Mouse (Mus musculus) MEL (cell line): ENCODE data around the gene Cyp4f17. TPM values are rescaled to one million over a fixed set of nuclear protein-coding genes. Genes with fewer than 3 reads are reported as not detected.

Source experiments
- DNase-seq: peaks from one replicate; pipeline ENCODE4 v3.0.0; 2011; ENCODE audit warnings: low read depth, low spot score
- H3K27ac ChIP-seq: 2 replicates; pipeline ENCODE4 v1.5.1; 2012; ENCODE audit warnings: low read depth, mild to moderate bottlenecking, control low read depth, low read length, moderate library complexity; ENCODE audit not compliant: control insufficient read depth
- H3K27me3 ChIP-seq, 2 experiments: fragments of 150-350 bp in 1 of 2; sonication (generic) in 1 of 2; 2 replicates each; pipeline ENCODE4 v1.6.1; 2012; ENCODE audit warnings: low read length in 2 of 2, mild to moderate bottlenecking in 2 of 2, improper control_type of control experiment in 1 of 2, moderate library complexity in 1 of 2; ENCODE audit not compliant: insufficient read depth in 2 of 2, control insufficient read depth in 1 of 2
- H3K36me3 ChIP-seq, 2 experiments: 2 replicates each; pipeline ENCODE4 v1.6.1; 2012 to 2014; ENCODE audit warnings: low read length in 2 of 2, improper control_type of control experiment in 1 of 2, inconsistent platforms in 1 of 2, mild to moderate bottlenecking in 1 of 2; ENCODE audit not compliant: insufficient read depth in 2 of 2, control insufficient read depth in 1 of 2
- H3K4me1 ChIP-seq, 2 experiments: fragments of 150-350 bp in 1 of 2; sonication (generic) in 1 of 2; 2 replicates each; pipeline ENCODE4 v1.6.1; 2012; ENCODE audit warnings: low read length in 2 of 2, improper control_type of control experiment in 1 of 2, mild to moderate bottlenecking in 1 of 2; ENCODE audit not compliant: insufficient read depth in 2 of 2, control insufficient read depth in 1 of 2
- H3K4me3 ChIP-seq, 2 experiments: fragments of 150-350 bp in 1 of 2; sonication (generic) in 1 of 2; 2 replicates each; pipeline ENCODE4 v1.5.1; 2012; ENCODE audit warnings: low read depth in 2 of 2, low read length in 2 of 2, mild to moderate bottlenecking in 2 of 2, moderate library complexity in 2 of 2, control low read depth in 1 of 2, improper control_type of control experiment in 1 of 2; ENCODE audit not compliant: control insufficient read depth in 1 of 2, insufficient read depth in 1 of 2
- H3K79me2 ChIP-seq: 2 replicates; pipeline ENCODE4 v1.6.1; 2012; ENCODE audit warnings: mild to moderate bottlenecking, low read length, moderate library complexity; ENCODE audit not compliant: control insufficient read depth, poor library complexity, insufficient read depth
- H3K9ac ChIP-seq: 2 replicates; pipeline ENCODE4 v1.6.1; 2012; ENCODE audit warnings: low read depth, mild to moderate bottlenecking, control low read depth, low read length, moderate library complexity; ENCODE audit not compliant: control insufficient read depth, poor library complexity, severe bottlenecking
- H3K9me3 ChIP-seq: fragments of 150-350 bp; sonication (generic); replicated peaks from 2 replicates; pipeline ENCODE4 v1.6.1; 2012; ENCODE audit warnings: mild to moderate bottlenecking, low read length, improper control_type of control experiment, moderate library complexity; ENCODE audit not compliant: insufficient read depth
- CTCF ChIP-seq, 3 experiments: IDR thresholded peaks in 2 of 3; conservative IDR thresholded peaks in 1 of 3; 2 replicates each; pipeline ENCODE4 v1.5.1; 2011 to 2012; ENCODE audit warnings: low read length in 3 of 3, low read depth in 2 of 3, mild to moderate bottlenecking in 2 of 3, improper control_type of control experiment in 1 of 3, inconsistent platforms in 1 of 3, mixed read lengths in 1 of 3, moderate library complexity in 1 of 3; ENCODE audit not compliant: control insufficient read depth in 1 of 3, insufficient read depth in 1 of 3, poor library complexity in 1 of 3, severe bottlenecking in 1 of 3
- E2F4 ChIP-seq: IDR thresholded peaks from 2 replicates; pipeline ENCODE4 v1.6.1; 2011; ENCODE audit warnings: low read depth, low read length, improper control_type of control experiment, borderline replicate concordance
- ELF1 ChIP-seq: IDR thresholded peaks from 2 replicates; pipeline ENCODE4 v1.6.1; 2014; ENCODE audit warnings: low read depth, mild to moderate bottlenecking, inconsistent platforms, low read length, improper control_type of control experiment, moderate library complexity
- ETS1 ChIP-seq: IDR thresholded peaks from 2 replicates; pipeline ENCODE4 v1.6.1; 2012; ENCODE audit warnings: low read depth, mild to moderate bottlenecking, inconsistent platforms, low read length, improper control_type of control experiment, moderate library complexity
- GABPA ChIP-seq: IDR thresholded peaks from 2 replicates; pipeline ENCODE4 v1.6.1; 2012; ENCODE audit warnings: low read depth, mild to moderate bottlenecking, inconsistent platforms, low read length, improper control_type of control experiment, moderate library complexity
- GATA1 ChIP-seq: IDR thresholded peaks from 2 replicates; pipeline ENCODE4 v1.6.1; 2011; ENCODE audit warnings: low read depth, low read length, improper control_type of control experiment
- HCFC1 ChIP-seq: IDR thresholded peaks from 2 replicates; pipeline ENCODE4 v1.6.1; 2012; ENCODE audit warnings: low read depth, mild to moderate bottlenecking, inconsistent platforms, low read length, improper control_type of control experiment, moderate library complexity
- KAT2A ChIP-seq: conservative IDR thresholded peaks from 2 replicates; pipeline ENCODE4 v1.6.1; 2012; ENCODE audit warnings: low read depth, low read length, improper control_type of control experiment, inconsistent platforms
- MAFK ChIP-seq: IDR thresholded peaks from 2 replicates; pipeline ENCODE4 v1.6.1; 2011; ENCODE audit warnings: low read depth, mild to moderate bottlenecking, low read length, improper control_type of control experiment, borderline replicate concordance
- MAX ChIP-seq: IDR thresholded peaks from 2 replicates; pipeline ENCODE4 v1.6.1; 2011; ENCODE audit warnings: low read length, improper control_type of control experiment
- MAZ ChIP-seq: IDR thresholded peaks from 2 replicates; pipeline ENCODE4 v1.6.1; 2012; ENCODE audit warnings: low read depth, mild to moderate bottlenecking, inconsistent platforms, low read length, improper control_type of control experiment
- MYC ChIP-seq: IDR thresholded peaks from 2 replicates; pipeline ENCODE4 v1.6.1; 2011; ENCODE audit warnings: low read depth, mild to moderate bottlenecking, low read length, improper control_type of control experiment, moderate library complexity
- NRF1 ChIP-seq: IDR thresholded peaks from 2 replicates; pipeline ENCODE4 v1.6.1; 2014; ENCODE audit warnings: low read depth, mild to moderate bottlenecking, inconsistent platforms, low read length, improper control_type of control experiment, moderate library complexity; ENCODE audit not compliant: poor library complexity, insufficient read depth, severe bottlenecking
- POLR2A ChIP-seq, 2 experiments: IDR thresholded peaks; 2 replicates each; pipeline ENCODE4 v1.6.1; 2011 to 2012; ENCODE audit warnings: low read length in 2 of 2, mild to moderate bottlenecking in 2 of 2, control low read depth in 1 of 2, improper control_type of control experiment in 1 of 2, low read depth in 1 of 2, moderate library complexity in 1 of 2; ENCODE audit not compliant: control insufficient read depth in 1 of 2, insufficient read depth in 1 of 2, poor library complexity in 1 of 2
- POLR2AphosphoS2 ChIP-seq: IDR thresholded peaks from 2 replicates; pipeline ENCODE4 v1.6.1; 2011; ENCODE audit warnings: low read length, improper control_type of control experiment
- POLR2AphosphoS5 ChIP-seq: IDR thresholded peaks from 2 replicates; pipeline ENCODE4 v1.6.1; 2012; ENCODE audit warnings: low read depth, borderline replicate concordance, mild to moderate bottlenecking, inconsistent platforms, low read length, moderate library complexity, mixed read lengths
- SIN3A ChIP-seq: IDR thresholded peaks from 2 replicates; pipeline ENCODE4 v1.6.1; 2012; ENCODE audit warnings: low read length, improper control_type of control experiment, inconsistent platforms
- TAL1 ChIP-seq: IDR thresholded peaks from 2 replicates; pipeline ENCODE4 v1.6.1; 2012; ENCODE audit warnings: mild to moderate bottlenecking, inconsistent platforms, low read length, moderate library complexity, mixed read lengths
- UBTF ChIP-seq: IDR thresholded peaks from 2 replicates; pipeline ENCODE4 v1.6.1; 2012; ENCODE audit warnings: low read depth, mild to moderate bottlenecking, inconsistent platforms, low read length, improper control_type of control experiment, moderate library complexity, borderline replicate concordance; ENCODE audit not compliant: insufficient read depth
- USF1 ChIP-seq: IDR thresholded peaks from 2 replicates; pipeline ENCODE4 v1.6.1; 2014; ENCODE audit warnings: low read depth, mild to moderate bottlenecking, inconsistent platforms, low read length, improper control_type of control experiment, moderate library complexity
- USF2 ChIP-seq, 2 experiments: IDR thresholded peaks; 2 replicates each; pipeline ENCODE4 v1.6.1; 2011 to 2012; ENCODE audit warnings: improper control_type of control experiment in 2 of 2, low read length in 2 of 2, borderline replicate concordance in 1 of 2, inconsistent platforms in 1 of 2, low read depth in 1 of 2, mild to moderate bottlenecking in 1 of 2; ENCODE audit not compliant: insufficient read depth in 1 of 2
- ZC3H11A ChIP-seq: IDR thresholded peaks from 2 replicates; pipeline ENCODE4 v1.6.1; 2012; ENCODE audit warnings: low read depth, mild to moderate bottlenecking, inconsistent platforms, low read length, improper control_type of control experiment
- ZMIZ1 ChIP-seq: IDR thresholded peaks from 2 replicates; pipeline ENCODE4 v1.6.1; 2012; ENCODE audit warnings: low read depth, mild to moderate bottlenecking, inconsistent platforms, low read length, improper control_type of control experiment, moderate library complexity
- ZNF384 ChIP-seq: IDR thresholded peaks from 2 replicates; pipeline ENCODE4 v1.6.1; 2012; ENCODE audit warnings: low read depth, mild to moderate bottlenecking, inconsistent platforms, low read length, improper control_type of control experiment
- polyA plus RNA-seq, 2 experiments: library from polyadenylated mRNA; stranded (reverse) in 1 of 2; unstranded in 1 of 2; fragments of >175 nt in 1 of 2; fragments of >200 nt in 1 of 2; gene quantifications; 2 replicates each; pipeline versions ENCODE4 v1.2.1 to v1.2.4; 2012; ENCODE audit warnings: low replicate concordance in 2 of 2, low read depth in 1 of 2; ENCODE audit not compliant: insufficient read length in 2 of 2, insufficient read depth in 1 of 2, missing spikeins in 1 of 2
- total RNA-seq: library from RNA; depleted of rRNA; stranded (reverse); fragments of 300-350 nt; gene quantifications from 2 replicates; pipeline ENCODE4 v1.2.3, GENCODE M21; 2012

Gene Cyp4f17
- total and polyA plus RNA-seq, 3 experiments: 0.42 to 1.8 TPM; not detected in 1

GRCm38 (mm10) chr17:32470795-32471194, 35.1 kb upstream of the Cyp4f17 start:
- Histone ChIP-seq H3K4me1 (no peaks in the 10 kb centered on the region), H3K9ac (no peak overlapping the region), H3K36me3 (no peaks in the 10 kb centered on the region), H3K79me2 (no peaks in the 10 kb centered on the region), H3K4me3 (no peak overlapping the region), H3K27ac (no peak overlapping the region), H3K9me3 (no peaks in the 10 kb centered on the region), H3K27me3 (peaks cover 0 to 7% of the 10 kb centered on the region in 2 experiments; a peak in 2 of 4 replicates)
- DNase-seq: no peak
- no peak for TF ChIP-seq CTCF (IDR thresholded peaks at IDR 0.05 in 2 of 3, conservative IDR thresholded peaks at IDR 0.05 in 1 of 3; ENCODE audit: control insufficient read depth in 1 of 3, insufficient read depth in 1 of 3, low read depth in 2 of 3, low read length in 3 of 3, poor library complexity in 1 of 3, severe bottlenecking in 1 of 3)
- no peak for TF ChIP-seq GATA1
- TF ChIP-seq ZNF384: no peak
- no peak for TF ChIP-seq POLR2AphosphoS5
- TF ChIP-seq POLR2A (IDR thresholded peaks at IDR 0.05; ENCODE audit: control insufficient read depth in 1 of 2, insufficient read depth in 1 of 2, low read depth in 1 of 2, low read length in 2 of 2, poor library complexity in 1 of 2): no peak
- TF ChIP-seq ZMIZ1: no peak
- no peak for TF ChIP-seq USF2 (IDR thresholded peaks at IDR 0.05; ENCODE audit: borderline replicate concordance in 1 of 2, insufficient read depth in 1 of 2, low read depth in 1 of 2, low read length in 2 of 2)

- no peaks in the 10 kb centered on the region for H3K36me3 ChIP-seq
- no peaks in the 10 kb centered on the region for H3K9me3 ChIP-seq
- DNase-seq: no peak
- H3K4me3 ChIP-seq: no peak overlapping the region
- H3K4me1 ChIP-seq: no peaks in the 10 kb centered on the region
- H3K9ac ChIP-seq: no peak overlapping the region
- TF ChIP-seq GATA1 (no peak), POLR2AphosphoS5 (no peak), MAZ (no peak), GABPA (no peak), NRF1 (no peak), HCFC1 (no peak)
- H3K79me2 ChIP-seq: no peaks in the 10 kb centered on the region
- no peak overlapping the region for H3K27ac ChIP-seq
- peaks cover 0 to 7% of the 10 kb centered on the region in 2 experiments; a peak in 2 of 4 replicates for H3K27me3 ChIP-seq
Observed at GRCm38 (mm10) chr17:32472176-32472575, 33.7 kb upstream of the Cyp4f17 start.

- H3K36me3 ChIP-seq: no peaks in the 10 kb centered on the region
- H3K27ac ChIP-seq: no peak overlapping the region
- no peak for DNase-seq
- H3K9ac ChIP-seq: no peak overlapping the region
- no peaks in the 10 kb centered on the region for H3K4me1 ChIP-seq
- H3K4me3 ChIP-seq: no peak overlapping the region
- no peaks in the 10 kb centered on the region for H3K9me3 ChIP-seq
- peaks cover 0 to 6% of the 10 kb centered on the region in 2 experiments; a peak in 1 of 4 replicates for H3K27me3 ChIP-seq
- no peaks in the 10 kb centered on the region for H3K79me2 ChIP-seq
- TF ChIP-seq ZMIZ1 (no peak), HCFC1 (no peak), NRF1 (no peak), KAT2A (no peak), SIN3A (no peak), GATA1 (no peak), ETS1 (no peak), USF1 (no peak), E2F4 (no peak), ELF1 (no peak), MAX (no peak), ZC3H11A (no peak), TAL1 (no peak), MAFK (no peak), UBTF (no peak), POLR2AphosphoS2 (no peak), MYC (no peak), GABPA (no peak)
Observed at GRCm38 (mm10) chr17:32474954-32475560, 30.8 kb upstream of the Cyp4f17 start.
